Mouse (Mus musculus): ENCODE data around the gene Kazn. TPM values are rescaled to one million over a fixed set of nuclear protein-coding genes. Genes with fewer than 3 reads are reported as not detected.

Kazn gene
- polyA plus RNA-seq (2014; fragmentation: Illumina TruSeq; extraction: RNeasy Lipid Tissue Mini Kit (QIAGEN cat#74804); ENCODE audit: insufficient read depth, low read depth, low replicate concordance): 8.3 TPM

DNA sequence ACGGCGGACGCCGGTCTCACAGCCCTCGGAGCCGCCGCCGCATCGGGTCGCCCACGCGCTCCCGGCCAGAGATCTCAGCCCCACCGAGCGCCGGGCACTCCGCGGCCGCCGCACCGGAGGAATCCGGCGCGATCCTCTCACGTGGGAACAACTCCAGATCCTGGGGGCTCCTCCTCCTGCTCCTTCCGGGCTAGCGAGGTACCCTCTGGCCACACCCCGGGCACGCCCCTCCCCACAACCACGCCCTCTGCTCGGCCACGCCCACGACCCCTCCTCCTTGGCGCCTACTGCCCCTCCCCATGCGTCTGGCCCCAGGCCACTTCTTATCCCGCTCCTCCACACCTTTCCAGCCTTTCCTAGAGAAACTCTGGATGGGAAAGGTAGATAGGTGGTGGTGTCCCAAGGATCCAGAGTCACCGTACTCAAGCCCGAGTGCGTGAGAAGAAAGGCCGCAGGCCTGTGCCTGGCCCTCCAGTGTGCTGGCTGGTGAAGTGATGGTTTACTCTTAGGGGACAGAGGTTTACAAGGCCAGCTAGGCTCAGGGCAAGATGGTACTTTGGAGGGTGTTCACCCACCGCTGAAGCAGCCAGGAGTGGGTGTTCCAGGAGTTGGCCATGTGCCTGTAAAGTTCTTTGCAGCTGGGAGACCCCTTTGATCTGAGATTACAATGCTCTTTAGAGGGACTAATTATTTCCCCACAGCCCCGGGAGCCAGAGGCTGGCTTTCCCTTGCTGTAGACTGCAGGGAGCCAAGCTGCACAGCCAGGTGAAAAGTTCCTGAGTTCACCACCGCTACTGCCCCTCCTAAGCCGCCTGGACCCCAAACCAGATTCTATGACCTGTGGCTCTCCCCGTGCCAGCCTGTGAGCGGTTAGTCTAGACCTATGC lies at the start of gene Kazn:
Gene Kazn, minus strand, starts transcription at position 162 of the 887 bp plus-strand sequence.

DNA sequence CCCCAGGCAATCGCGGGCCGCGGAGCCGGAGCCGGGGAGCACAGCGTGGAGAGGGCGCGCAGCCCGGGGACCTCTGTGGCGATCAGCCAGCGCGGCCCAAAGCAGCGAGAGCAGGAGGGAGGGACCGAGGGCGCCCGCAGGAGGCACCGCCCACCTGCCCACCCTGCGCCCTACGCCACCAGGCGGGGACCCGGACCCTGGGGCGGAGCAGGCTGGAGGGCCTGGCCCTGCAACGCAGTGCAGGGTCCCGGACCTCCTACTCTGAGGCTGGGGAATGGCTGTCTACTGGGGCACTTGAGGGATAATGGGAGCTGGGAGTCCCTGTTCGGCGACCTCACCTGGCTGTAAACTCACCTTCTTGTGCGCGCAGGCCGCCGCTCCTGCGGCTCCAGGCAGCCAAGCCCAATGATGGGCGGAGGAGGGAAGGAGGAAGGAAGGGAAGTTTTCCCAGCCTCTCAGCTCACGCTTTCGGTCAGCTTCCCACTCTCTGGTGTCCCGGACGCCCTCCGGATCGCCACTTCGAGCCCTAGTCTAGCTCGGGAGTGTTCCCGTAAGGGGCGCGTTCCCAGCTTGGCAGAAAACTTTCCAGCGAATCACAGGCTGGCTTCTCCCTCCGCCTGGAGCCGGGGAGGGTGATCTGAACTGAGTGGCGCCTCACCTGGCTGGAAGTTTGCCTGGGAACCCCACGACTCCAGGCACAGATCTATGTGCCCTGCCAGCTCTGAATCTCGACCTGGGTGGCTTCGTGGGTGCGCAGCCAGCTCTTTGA lies 154.9 kb downstream of the Kazn start, which contains the start of gene Tmem51:
Gene Tmem51, minus strand, starts transcription at position 174 of the 769 bp plus-strand sequence.

Other genes with a start within 250 kb of the Kazn start
- gene Fhad1, start 224.3 kb downstream of the Kazn start, polyA plus RNA-seq (2014; fragmentation: Illumina TruSeq; extraction: RNeasy Lipid Tissue Mini Kit (QIAGEN cat#74804); ENCODE audit: insufficient read depth, low read depth, low replicate concordance): 8.7 TPM
- gene Tmem51, start 155.1 kb downstream of the Kazn start, polyA plus RNA-seq (2014; fragmentation: Illumina TruSeq; extraction: RNeasy Lipid Tissue Mini Kit (QIAGEN cat#74804); ENCODE audit: insufficient read depth, low read depth, low replicate concordance): 14.6 TPM